Mouse (Mus musculus) brown adipose tissue, adult 24 weeks (tissue): Measurements from ENCODE around the gene Scn8a. TPM values are rescaled to one million over a fixed set of nuclear protein-coding genes. Genes with fewer than 3 reads are reported as not detected.

ENCODE experiments used
- H3K27ac ChIP-seq: fragments of 200-500 bp; replicated peaks from 2 replicates; pipeline ENCODE4 v1.5.1; 2012; ENCODE audit warnings: low read depth, mild to moderate bottlenecking, low read length
- H3K4me1 ChIP-seq: fragments of 200-500 bp; 2 replicates; pipeline ENCODE4 v1.6.1; 2012; ENCODE audit warnings: low read length, mixed read lengths; ENCODE audit not compliant: control insufficient read depth, insufficient read depth, insufficient read length
- H3K4me3 ChIP-seq: fragments of 200-500 bp; 2 replicates; pipeline ENCODE4 v1.5.1; 2012; ENCODE audit warnings: low read depth, mild to moderate bottlenecking, low read length, moderate library complexity; ENCODE audit not compliant: insufficient read depth
- polyA plus RNA-seq: library from polyadenylated mRNA; stranded (reverse); fragments of >200 nt; gene quantifications from 2 replicates; pipeline ENCODE4 v1.2.4, GENCODE M21; 2012; ENCODE audit not compliant: missing spikeins, insufficient read depth, insufficient read length

The Scn8a gene
- polyA plus RNA-seq, 1 experiment = 1.3 TPM

DNA sequence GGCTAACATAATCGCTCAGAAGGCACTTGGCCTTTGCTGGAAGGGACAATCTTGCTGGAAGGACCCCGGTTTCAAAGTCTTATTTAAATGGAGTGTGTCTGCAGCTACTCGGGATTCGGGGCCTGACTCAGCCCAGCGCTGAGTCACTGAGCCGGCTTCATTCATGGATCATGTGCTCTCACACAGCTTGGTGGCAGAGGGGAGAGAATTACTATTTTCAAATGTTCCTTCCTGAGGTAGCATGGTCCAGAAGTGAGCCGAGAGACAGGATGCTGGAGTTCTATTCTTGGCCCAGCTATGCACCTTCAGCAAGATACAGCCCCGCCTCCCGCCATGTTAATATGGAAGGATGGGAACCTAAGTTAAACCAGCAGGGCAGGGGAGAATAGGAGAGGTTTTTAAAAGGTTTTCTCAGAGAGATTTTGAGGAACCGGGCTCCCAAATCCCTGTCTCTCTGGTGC, 40.8 kb downstream of the Scn8a start:
- Histone ChIP-seq H3K4me1 (no peaks in the 10 kb centered on the region), H3K27ac (no peak overlapping the region), H3K4me3 (no peak overlapping the region)

DNA sequence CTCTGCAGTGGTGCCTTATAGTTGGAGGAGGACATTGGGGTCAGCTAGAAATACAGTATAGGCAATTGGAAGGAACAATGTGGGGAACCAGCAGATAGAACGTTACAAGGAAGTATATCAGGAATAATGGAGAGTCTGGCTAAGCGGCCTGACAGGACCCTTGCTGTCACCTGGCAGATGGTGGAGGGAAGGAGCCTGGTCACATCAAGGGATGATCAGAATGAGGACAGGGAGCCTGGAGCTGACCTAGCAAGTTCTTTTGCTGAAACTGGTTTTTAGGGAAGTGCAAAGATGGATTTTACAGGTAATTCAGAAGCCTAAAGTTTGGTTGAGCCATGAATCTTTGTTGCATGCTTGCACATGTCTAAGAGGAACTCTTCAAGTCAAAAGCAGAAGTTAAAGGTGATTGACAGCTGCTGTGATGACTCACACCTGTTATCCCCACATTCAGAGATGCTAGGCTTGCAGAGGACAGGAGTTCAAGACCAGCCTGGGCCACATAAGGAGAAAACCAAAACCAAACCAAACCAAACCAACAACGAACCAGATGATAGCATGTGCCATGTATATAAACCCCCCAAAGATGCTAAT, 43.1 kb downstream of the Scn8a start:
- Histone ChIP-seq H3K4me1 (no peaks in the 10 kb centered on the region), H3K4me3 (no peak overlapping the region), H3K27ac (no peak overlapping the region)

DNA sequence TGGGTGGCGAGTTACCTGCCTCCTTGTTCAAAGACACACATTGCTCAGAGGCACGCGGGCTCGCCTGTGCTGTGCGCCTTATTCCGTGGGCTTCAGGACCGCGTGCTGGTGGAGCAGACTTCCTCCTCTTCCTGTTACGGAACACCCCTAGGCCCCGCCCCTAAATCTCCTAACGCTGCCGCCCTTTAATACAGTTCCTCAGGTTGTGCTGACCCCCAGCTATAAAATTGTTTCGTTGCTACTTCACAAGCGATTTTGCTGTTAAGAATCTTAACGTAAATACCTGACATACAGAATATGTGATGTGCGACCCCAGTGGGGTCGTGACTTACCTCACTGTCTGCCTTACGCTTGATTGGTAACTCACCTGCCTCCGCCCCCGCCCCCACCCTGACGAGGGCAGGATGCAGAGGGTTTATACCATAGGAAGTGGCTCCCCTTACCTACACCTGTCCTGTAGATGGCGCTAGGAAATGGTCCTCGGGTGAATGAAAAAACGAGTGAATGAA, 45.1 kb downstream of the Scn8a start:
- Histone ChIP-seq H3K27ac (no peak overlapping the region), H3K4me3 (peak overlapping the region; percentile 22; the same call in 1 of the 2 replicates), H3K4me1 (no peaks in the 10 kb centered on the region)

DNA sequence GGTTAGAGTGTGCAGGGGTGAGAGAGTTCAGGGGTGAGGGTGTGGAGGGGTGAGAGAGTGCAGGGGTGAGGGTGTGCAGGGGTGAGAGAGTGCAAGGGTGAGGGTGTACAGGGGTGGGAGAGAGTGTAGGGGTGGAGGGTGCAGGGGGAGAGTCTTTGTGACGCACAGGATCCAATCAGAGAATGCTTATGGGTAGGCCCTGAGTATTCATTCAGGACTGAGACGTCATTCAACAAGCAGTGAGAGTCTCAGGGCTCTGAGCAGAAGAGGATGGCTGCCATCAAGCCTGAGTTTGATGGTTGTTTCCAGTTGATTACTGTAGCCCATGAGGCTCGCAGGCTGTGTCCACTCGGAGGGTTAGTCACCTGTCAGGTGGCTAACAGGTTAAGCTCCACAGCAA, 48.4 kb downstream of the Scn8a start:
- no peak overlapping the region for H3K27ac ChIP-seq
- no peaks in the 10 kb centered on the region for H3K4me1 ChIP-seq
- no peak overlapping the region for H3K4me3 ChIP-seq

DNA sequence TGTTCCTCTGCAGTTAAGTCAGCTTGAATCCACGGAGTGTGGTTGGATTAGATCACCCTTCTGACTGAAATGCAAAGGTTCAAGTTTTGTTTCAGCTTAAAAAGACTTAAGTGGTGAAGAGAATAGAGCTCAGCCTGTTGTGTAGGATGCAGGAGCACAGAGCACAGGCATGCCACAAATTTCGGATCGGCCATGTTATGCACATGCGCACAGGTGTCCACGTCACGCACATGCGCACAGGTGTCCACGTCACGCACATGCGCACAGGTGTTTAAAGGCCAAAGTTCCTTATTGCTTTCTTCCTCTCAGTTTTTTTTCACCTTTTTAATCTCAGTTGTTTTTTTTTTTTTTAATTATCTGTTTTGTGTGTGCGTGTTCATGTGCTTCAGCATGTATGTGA, 52.6 kb downstream of the Scn8a start:
- Histone ChIP-seq H3K4me3 (no peak overlapping the region), H3K27ac (no peak overlapping the region), H3K4me1 (no peaks in the 10 kb centered on the region)

DNA sequence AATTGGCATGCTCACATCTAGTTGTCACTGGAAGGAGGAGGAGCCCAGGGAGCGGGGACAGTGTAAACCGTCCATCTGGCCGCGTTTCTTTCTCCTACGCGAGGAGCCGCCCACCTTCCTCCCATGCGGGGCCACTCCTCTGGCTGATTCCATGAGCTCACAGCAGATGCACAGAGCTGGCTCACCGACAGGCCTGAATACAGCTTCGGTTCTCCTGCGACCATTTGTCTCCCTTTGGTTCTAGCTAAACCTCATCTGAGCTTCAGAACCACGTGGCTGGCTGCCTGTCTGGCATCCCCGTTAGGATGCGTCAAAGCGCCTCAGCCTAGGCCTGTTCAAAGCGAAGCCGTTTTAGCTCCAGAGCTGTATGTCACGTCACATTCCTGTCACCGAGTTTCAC, 53.8 kb downstream of the Scn8a start:
- Histone ChIP-seq H3K4me1 (no peaks in the 10 kb centered on the region), H3K27ac (no peak overlapping the region), H3K4me3 (no peak overlapping the region)

DNA sequence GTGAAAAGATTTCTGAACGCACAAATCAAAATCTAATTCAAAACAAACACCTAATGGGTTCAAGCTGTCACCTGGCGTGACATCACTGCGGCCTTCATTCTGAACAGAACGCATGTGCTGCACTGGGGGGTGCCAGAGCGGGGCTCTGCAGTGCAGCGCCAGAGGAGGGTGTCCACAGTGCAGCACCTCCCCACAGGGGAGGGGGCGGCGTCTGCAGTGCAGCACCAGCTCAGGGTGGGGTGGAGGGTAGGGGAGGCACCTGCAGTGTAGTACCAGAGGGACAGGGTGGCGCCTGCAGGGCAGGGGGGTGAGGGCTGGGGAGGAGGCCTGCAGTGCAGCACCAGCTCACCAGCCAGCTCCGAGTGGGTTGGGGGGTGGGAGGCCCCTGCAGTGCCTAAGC, 55.3 kb downstream of the Scn8a start:
- no peak overlapping the region for H3K4me3 ChIP-seq

DNA sequence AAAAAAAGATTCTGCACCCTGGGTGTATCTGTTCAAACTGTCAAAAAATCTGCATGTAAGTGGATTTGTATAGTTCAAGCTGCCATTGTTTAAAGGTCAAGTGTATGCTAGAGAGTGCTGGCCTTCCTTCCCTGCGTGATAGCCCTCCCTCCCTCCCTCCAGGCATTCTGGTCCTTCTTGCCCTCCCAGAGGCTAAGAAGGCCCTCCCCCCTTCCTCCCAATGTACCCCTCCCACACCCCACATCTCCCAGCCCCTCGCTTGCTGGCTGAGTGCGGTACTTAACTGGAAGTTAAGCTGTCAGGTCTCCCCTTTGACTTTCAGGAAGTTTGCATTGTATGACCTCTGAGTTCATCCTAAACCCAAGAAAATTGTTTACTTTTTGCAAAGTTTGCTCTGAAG, 60.8 kb downstream of the Scn8a start:
- Histone ChIP-seq H3K4me3 (no peak overlapping the region), H3K4me1 (no peaks in the 10 kb centered on the region)

More for the DNA sequence above, 55.3 kb downstream of the Scn8a start:
- Histone ChIP-seq H3K4me1 (no peaks in the 10 kb centered on the region), H3K27ac (no peak overlapping the region)

DNA sequence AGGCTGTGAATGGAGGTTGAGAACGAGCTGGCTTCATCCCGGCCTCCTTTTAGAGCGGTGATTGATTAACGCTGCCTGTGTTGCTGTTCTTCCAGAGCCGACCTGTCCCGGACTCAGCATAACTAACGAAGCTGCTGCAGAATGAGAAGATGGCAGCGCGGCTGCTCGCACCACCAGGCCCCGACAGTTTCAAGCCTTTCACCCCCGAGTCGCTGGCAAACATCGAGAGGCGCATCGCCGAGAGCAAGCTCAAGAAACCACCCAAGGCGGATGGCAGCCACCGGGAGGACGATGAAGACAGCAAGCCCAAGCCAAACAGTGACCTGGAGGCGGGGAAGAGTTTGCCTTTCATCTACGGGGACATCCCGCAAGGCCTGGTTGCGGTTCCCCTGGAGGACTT, 66.5 kb downstream of the Scn8a start:
- no peaks in the 10 kb centered on the region for H3K4me1 ChIP-seq
- no peak overlapping the region for H3K27ac ChIP-seq
- H3K4me3 ChIP-seq = no peak overlapping the region

More for the DNA sequence above, 60.8 kb downstream of the Scn8a start:
- H3K27ac ChIP-seq = no peak overlapping the region

DNA sequence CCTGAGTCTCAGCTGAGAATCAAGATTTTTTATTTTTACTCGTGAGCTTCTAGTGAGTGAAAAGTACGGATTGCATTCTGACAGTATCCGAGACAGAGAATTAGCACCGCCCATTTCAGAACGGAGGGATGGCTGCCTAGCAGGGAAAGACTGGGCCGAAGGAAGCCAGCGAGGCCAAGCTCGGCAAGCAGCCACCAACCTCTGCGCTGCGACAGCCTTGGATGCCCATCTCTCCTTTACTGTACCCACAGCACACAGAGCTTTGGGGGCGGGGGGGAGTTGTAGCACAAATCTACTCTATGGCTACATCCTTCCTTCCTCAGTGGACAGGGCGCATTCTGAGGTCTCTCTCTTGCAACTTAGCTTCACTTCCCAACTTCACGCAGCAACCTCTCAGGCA, 78.7 kb downstream of the Scn8a start:
- H3K27ac ChIP-seq = no peak overlapping the region
- no peak overlapping the region for H3K4me3 ChIP-seq

DNA sequence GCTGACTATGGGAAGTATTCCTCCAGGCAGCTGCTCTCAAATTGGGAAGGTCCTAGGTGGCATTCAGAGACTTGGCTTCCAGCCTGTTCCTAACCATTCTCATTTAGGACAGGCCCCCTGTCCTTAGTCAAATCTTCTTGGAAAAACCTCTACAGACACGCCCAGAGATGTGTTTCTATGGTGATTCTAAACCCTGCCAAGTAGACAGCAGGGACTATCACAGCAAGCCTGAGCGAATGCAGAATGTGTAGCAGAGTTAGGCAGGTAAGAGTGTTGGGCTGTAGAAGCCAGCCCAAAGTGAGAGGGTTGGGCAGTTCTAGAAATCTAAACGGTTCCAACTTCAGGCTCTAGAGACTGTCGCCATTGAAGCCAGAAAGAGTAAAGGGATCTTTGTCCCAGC, 79.5 kb downstream of the Scn8a start:
- Histone ChIP-seq H3K4me1 (no peaks in the 10 kb centered on the region), H3K27ac (no peak overlapping the region), H3K4me3 (no peak overlapping the region)

More for the DNA sequence above, 78.7 kb downstream of the Scn8a start:
- no peaks in the 10 kb centered on the region for H3K4me1 ChIP-seq

DNA sequence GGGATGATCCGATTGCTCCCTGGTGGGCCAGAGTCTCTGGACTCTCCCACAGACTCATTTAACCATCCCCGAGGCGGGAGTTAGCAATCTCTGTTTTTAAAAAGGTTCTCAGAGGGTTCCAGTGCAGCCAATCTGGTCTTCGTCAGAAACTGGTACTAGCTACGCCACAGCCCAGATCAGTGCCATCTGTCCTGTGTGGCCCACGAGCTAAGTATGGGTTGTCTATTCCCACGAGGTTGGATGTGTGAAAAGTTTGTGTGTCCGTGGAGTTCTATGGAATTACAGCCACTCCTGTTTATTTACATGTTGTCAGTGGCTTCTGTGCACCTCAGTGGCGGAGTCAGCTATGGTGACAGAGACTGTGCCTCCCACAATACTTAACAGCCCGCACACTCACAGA, 81.8 kb downstream of the Scn8a start:
- H3K4me3 ChIP-seq = no peak overlapping the region
- H3K27ac ChIP-seq = no peak overlapping the region
- H3K4me1 ChIP-seq = no peaks in the 10 kb centered on the region

DNA sequence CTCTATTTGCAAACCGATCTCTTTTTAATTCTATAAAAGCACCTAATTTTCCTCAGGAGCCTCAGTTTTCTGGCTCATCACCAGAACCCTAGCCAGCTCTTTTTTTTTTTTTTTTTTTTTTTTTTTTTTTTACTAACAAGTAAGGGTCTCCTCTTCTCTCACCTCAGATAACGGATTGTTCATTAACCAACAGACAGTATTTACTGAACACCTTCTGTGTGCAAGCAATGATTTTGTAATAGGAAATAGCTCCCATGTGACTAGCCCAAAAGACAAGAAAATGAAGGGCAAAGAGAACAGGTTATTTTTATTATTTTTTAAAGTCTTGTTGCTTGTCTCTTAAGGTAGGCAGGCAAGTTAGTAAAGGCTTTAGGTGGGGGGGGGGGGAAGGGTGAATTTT, 82.6 kb downstream of the Scn8a start:
- H3K27ac ChIP-seq = no peak overlapping the region
- H3K4me1 ChIP-seq = no peaks in the 10 kb centered on the region
- no peak overlapping the region for H3K4me3 ChIP-seq

DNA sequence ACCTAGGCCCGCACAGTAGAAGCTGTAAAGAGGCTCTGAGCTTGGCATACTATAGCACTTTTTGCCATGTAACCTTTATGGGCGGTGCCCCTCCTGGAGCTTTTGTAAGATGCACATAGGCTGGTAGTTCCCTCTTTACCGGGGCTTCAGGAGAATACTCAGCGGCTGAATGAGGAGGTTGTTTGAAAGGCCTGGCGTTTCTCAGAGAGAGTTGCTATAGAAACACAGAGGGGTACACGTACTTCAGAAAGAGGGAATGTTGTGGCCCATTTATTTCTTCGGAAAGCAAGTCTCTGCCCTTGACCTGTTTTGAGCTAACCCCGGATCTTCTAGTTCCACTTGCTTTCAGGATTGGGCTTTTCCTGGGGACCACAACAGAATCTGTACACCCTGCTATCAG, 83.2 kb downstream of the Scn8a start:
- Histone ChIP-seq H3K4me1 (no peaks in the 10 kb centered on the region), H3K4me3 (no peak overlapping the region), H3K27ac (no peak overlapping the region)

DNA sequence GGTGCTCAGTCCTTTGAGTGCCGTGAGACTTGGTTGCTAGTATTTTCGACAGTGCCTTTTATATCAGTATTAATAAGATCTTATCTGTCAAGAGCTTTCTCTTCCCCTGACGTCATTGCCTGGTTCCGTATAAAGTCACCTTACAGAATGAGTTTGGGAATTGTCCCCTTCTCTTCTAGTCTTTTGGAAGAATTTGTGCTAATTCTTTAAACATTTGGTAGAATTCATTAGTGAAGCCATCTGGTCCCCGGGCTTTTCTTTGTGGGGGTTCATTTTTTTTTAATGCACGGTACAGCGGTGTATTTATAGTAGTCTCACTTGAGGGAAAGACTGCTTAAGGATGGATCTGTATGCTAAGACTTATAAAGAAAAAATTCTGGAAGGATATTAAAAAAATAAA, 84.3 kb downstream of the Scn8a start:
- H3K27ac ChIP-seq = no peak overlapping the region
- no peaks in the 10 kb centered on the region for H3K4me1 ChIP-seq
- no peak overlapping the region for H3K4me3 ChIP-seq

DNA sequence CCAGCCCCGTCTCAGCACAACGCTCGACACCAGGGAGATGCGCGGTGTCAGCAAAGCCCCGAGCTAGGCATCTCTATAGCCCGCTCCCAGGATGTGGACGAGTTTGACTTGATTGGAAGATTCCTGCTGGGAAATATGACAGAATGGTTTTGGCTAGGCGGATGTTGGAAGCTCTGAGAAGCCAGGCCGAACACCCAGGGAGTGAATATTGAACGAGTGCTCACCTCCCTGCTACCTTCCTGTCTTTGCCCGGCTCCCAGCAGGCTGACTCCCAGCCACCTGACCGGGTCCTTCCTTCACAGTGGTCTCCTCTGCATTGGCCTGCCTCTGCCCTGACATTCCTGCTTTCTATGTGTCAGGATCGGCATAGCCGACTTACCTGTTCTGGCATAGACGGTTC, 85.1 kb downstream of the Scn8a start:
- Histone ChIP-seq H3K4me3 (no peak overlapping the region), H3K4me1 (no peaks in the 10 kb centered on the region), H3K27ac (no peak overlapping the region)
